Mouse (Mus musculus): ENCODE measurements around the gene Plxnb1. TPM values are rescaled to one million over a fixed set of nuclear protein-coding genes. Genes with fewer than 3 reads are reported as not detected.
A peak's percentile ranks its signal among the peaks of the same experiment; 100 is the strongest.

The Plxnb1 gene
- 16.9 and 18.2 TPM in 2 replicates for polyA plus RNA-seq (2014; fragmentation: Nextera tagmentation; extraction: Ambion mirVana)

DNA sequence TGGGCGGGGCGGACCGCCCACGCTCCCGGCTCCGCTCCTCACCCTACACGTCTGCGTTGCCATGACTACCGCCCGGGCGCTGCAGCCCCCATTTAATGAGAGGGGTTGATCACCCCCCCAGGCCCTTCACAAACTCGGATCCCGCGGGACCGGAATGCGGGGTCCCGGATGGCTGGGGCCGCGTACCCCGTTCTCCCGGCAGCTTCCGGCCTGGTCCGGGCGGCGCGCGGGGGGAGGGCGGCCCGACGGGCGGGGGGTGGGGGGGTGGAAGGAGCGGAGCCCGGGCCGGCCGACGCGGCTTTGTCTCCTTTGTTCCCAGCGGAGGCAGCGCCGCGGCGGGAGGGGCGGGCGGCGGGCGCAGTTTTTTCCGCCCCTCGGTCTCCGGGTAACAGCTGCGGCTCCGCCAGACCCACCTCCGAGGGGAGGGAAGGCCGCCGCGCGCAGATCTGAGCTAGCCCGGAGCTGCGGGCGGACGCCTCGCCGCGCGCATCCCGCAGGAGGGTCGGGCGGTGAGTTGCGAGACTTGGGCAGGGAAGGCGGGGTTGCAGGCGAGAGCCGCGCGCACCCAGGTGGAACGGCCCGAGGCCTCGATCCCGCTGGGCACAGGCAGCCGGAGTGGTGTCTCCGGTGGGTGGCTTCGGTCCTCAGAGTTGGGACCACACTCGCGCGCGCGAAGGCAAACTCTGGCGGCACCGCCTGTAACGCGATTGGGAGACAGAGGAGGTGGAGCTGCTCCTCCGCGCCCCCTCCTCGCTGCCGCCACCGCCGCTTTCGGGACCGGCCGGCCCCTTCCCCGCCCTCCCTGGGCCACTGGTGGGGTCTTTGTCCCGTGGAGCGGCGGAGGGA is at the start of gene Plxnb1:
Plxnb1 (plus strand) TSS at position 253 of the 846 bp plus-strand sequence.
- no peaks in the 10 kb centered on the region; the same call in 1 of the 2 replicates for H3K36me3 ChIP-seq (ENCODE audit: control insufficient read depth, insufficient read depth, low read length)
- peak; percentile 78 for ATAC-seq (ENCODE audit: low FRiP score)
- under 1% methylated on average over 76 of the region's 102 CpGs for WGBS

DNA sequence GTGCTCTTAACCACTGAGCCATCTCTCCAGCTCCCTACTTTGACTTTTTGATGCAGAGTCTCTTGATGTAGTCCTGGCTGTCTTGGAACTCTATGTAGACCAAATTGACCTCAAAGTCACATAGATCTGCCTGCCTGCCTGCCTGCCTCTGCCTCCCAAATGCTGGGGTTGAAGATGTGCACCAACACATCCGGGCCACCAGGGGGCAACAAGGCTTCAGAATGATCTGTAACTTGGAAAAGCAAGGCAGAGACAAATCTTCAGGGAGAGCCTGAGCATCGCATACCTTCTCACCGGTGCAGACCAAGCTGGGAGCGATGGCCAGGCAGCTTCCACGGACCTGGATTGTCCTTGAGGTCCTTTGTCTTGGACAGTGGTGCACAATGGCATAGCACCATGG is 48.9 kb upstream of the Plxnb1 start:
- no peaks in the 10 kb centered on the region for H3K27me3 ChIP-seq (ENCODE audit: control insufficient read depth, insufficient read depth, low read length)
- no peak overlapping the region for H3K27ac ChIP-seq (ENCODE audit: low read depth, low read length)
- ATAC-seq (ENCODE audit: low FRiP score) (no peak), DNase-seq (ENCODE audit: low spot score) (peak; percentile 62)
- no peak overlapping the region for H3K9ac ChIP-seq (ENCODE audit: low read depth, low read length)
- H3K4me1 ChIP-seq (replicated peaks; ENCODE audit: control insufficient read depth, insufficient read depth, low read length): no peaks in the 10 kb centered on the region
- no peaks in the 10 kb centered on the region for H3K36me3 ChIP-seq (ENCODE audit: control insufficient read depth, insufficient read depth, low read length)
- WGBS: 37% methylated on average over 5 of the region's 5 CpGs
- H3K4me3 ChIP-seq (ENCODE audit: low read depth, low read length): no peak overlapping the region
- no peak overlapping the region for H3K4me2 ChIP-seq (replicated peaks; ENCODE audit: low read depth, low read length)
- no peaks in the 10 kb centered on the region for H3K9me3 ChIP-seq (ENCODE audit: control insufficient read depth, low read length)

More for the DNA sequence above, at the start of gene Plxnb1:
- H3K4me1 ChIP-seq (replicated peaks; ENCODE audit: control insufficient read depth, insufficient read depth, low read length): peaks cover 20% of the 10 kb centered on the region
- H3K9me3 ChIP-seq (ENCODE audit: control insufficient read depth, low read length): no peaks in the 10 kb centered on the region
- H3K4me3 ChIP-seq (ENCODE audit: low read depth, low read length): peak within 1 kb of the TSS; percentile 64
- peak; percentile 88 for DNase-seq (ENCODE audit: low spot score)
- no peaks in the 10 kb centered on the region for H3K27me3 ChIP-seq (ENCODE audit: control insufficient read depth, insufficient read depth, low read length)
- H3K9ac ChIP-seq (ENCODE audit: low read depth, low read length): peak within 1 kb of the TSS; percentile 98
- H3K27ac ChIP-seq (ENCODE audit: low read depth, low read length): peak within 1 kb of the TSS; percentile 100
- H3K4me2 ChIP-seq (replicated peaks; ENCODE audit: low read depth, low read length): peak within 1 kb of the TSS; percentile 96

DNA sequence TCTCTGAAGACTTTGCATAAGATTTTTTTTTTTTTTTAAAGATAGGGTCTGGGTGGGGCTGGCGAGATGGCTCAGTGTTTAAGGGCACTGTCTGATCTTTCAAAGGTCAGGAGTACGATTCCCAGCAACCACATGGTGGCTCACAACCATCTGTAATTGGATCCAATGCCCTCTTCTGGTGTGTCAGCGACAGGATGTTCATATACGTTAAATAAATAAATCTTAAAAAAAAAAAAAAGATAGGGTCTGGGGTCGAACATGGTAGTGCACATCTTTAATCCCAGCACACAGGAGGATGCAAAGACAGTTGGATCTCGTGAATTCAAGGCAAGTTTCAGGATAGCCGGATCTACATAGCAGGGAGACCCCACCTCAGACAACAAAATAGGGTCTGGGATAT is 45.9 kb upstream of the Plxnb1 start:
- Histone ChIP-seq H3K9ac (ENCODE audit: low read depth, low read length) (no peak overlapping the region), H3K36me3 (ENCODE audit: control insufficient read depth, insufficient read depth, low read length) (no peaks in the 10 kb centered on the region), H3K4me2 (replicated peaks; ENCODE audit: low read depth, low read length) (no peak overlapping the region), H3K27me3 (ENCODE audit: control insufficient read depth, insufficient read depth, low read length) (no peaks in the 10 kb centered on the region), H3K9me3 (ENCODE audit: control insufficient read depth, low read length) (no peaks in the 10 kb centered on the region), H3K27ac (ENCODE audit: low read depth, low read length) (no peak overlapping the region), H3K4me3 (ENCODE audit: low read depth, low read length) (no peak overlapping the region), H3K4me1 (replicated peaks; ENCODE audit: control insufficient read depth, insufficient read depth, low read length) (no peaks in the 10 kb centered on the region)
- no peak for ATAC-seq (ENCODE audit: low FRiP score)
- WGBS: 84% methylated on average over 7 of the region's 7 CpGs
- DNase-seq (ENCODE audit: low spot score): no peak

DNA sequence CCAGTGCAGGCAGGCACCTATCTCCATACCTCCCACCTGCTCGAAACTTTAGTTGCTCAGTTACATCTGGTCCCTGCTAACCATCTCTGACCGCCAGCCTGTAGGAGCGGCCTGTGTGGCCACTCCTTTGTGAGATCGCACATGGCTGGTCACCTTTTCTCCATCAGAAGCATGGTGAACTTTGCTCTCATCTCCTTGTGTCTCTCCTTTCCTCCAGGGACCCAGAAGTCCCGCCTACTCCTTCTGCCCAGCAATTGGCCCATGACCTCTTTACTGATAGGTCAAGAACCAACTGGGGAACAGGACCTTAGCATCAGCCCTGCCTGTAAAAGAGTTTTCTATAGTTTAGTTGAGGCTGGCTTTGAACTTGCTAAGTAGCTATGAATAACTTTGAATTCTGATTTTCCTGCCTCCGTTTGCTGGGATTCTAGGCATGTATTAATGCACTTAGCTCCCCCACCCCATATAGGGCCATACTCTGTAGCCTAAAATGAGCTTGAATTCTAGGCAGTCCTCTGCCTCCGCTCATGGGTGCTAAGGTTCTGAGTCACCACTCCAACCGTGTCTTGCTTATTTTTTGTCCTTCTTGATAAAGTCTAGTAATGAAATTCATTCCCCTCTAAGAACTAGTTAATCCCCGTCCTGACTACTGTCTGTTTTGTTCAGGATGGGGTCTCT is 45.1 kb upstream of the Plxnb1 start:
- no peak for DNase-seq (ENCODE audit: low spot score)
- Histone ChIP-seq H3K27me3 (ENCODE audit: control insufficient read depth, insufficient read depth, low read length) (no peaks in the 10 kb centered on the region), H3K9ac (ENCODE audit: low read depth, low read length) (no peak overlapping the region), H3K9me3 (ENCODE audit: control insufficient read depth, low read length) (no peaks in the 10 kb centered on the region), H3K4me3 (ENCODE audit: low read depth, low read length) (no peak overlapping the region), H3K4me1 (replicated peaks; ENCODE audit: control insufficient read depth, insufficient read depth, low read length) (no peaks in the 10 kb centered on the region; the same call in 1 of the 2 replicates), H3K36me3 (ENCODE audit: control insufficient read depth, insufficient read depth, low read length) (no peaks in the 10 kb centered on the region), H3K4me2 (replicated peaks; ENCODE audit: low read depth, low read length) (no peak overlapping the region), H3K27ac (ENCODE audit: low read depth, low read length) (no peak overlapping the region)
- ATAC-seq (ENCODE audit: low FRiP score): no peak
- 85% methylated on average over 9 of the region's 9 CpGs for WGBS

DNA sequence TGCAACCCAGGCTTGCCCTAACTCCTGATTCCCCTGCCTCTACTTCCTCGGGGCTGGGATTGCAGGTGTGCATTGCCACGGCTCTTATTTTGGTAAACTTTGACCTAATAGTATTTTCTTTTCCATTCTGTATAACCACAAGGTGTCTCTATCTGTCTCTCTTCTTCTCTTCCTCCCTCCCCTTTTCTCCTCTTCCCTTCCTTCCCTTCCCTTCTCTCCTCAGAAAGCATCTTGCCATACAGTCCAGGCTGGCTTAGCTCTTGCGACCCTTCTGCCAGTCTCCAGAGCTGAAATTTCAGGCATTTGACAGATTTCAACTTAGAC is 44.6 kb upstream of the Plxnb1 start:
- 70% methylated on average over 3 of the region's 3 CpGs for WGBS

DNA sequence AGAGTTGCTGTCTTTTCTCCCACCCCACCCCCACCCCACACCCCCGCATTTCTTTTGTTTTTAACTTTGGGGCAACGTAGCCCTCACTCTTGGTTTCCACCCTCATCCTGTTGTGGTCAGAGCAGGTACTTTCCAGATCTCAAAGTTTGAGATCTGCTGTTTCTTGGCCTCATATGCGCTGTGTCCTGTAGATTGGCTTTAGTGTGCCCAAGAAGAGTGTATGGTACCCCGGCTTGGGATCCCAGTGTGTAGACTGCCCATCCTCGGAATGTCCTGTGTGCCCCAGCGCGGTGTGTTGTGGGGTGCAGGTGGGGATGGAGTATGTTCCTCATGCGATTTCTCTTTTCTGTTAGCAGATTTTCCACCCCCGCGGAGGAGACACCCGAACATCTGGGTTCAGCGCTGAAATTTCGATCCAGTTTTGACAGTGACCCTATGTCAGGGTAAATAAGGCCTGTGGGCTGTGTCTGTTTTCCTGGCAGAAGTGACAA is 44.1 kb upstream of the Plxnb1 start:
- ATAC-seq (ENCODE audit: low FRiP score): no peak
- Histone ChIP-seq H3K9ac (ENCODE audit: low read depth, low read length) (no peak overlapping the region), H3K4me2 (replicated peaks; ENCODE audit: low read depth, low read length) (no peak overlapping the region), H3K9me3 (ENCODE audit: control insufficient read depth, low read length) (no peaks in the 10 kb centered on the region), H3K4me1 (replicated peaks; ENCODE audit: control insufficient read depth, insufficient read depth, low read length) (no peaks in the 10 kb centered on the region; the same call in 1 of the 2 replicates), H3K27me3 (ENCODE audit: control insufficient read depth, insufficient read depth, low read length) (no peaks in the 10 kb centered on the region), H3K36me3 (ENCODE audit: control insufficient read depth, insufficient read depth, low read length) (no peaks in the 10 kb centered on the region), H3K27ac (ENCODE audit: low read depth, low read length) (no peak overlapping the region), H3K4me3 (ENCODE audit: low read depth, low read length) (no peak overlapping the region)
- 90% methylated on average over 13 of the region's 13 CpGs for WGBS
- DNase-seq (ENCODE audit: low spot score): no peak

More for the DNA sequence above, 44.6 kb upstream of the Plxnb1 start:
- no peak for DNase-seq (ENCODE audit: low spot score)
- Histone ChIP-seq H3K4me1 (replicated peaks; ENCODE audit: control insufficient read depth, insufficient read depth, low read length) (no peaks in the 10 kb centered on the region; the same call in 1 of the 2 replicates), H3K36me3 (ENCODE audit: control insufficient read depth, insufficient read depth, low read length) (no peaks in the 10 kb centered on the region), H3K27ac (ENCODE audit: low read depth, low read length) (no peak overlapping the region), H3K9ac (ENCODE audit: low read depth, low read length) (no peak overlapping the region), H3K9me3 (ENCODE audit: control insufficient read depth, low read length) (no peaks in the 10 kb centered on the region), H3K4me2 (replicated peaks; ENCODE audit: low read depth, low read length) (no peak overlapping the region), H3K27me3 (ENCODE audit: control insufficient read depth, insufficient read depth, low read length) (no peaks in the 10 kb centered on the region), H3K4me3 (ENCODE audit: low read depth, low read length) (no peak overlapping the region)
- no peak for ATAC-seq (ENCODE audit: low FRiP score)

DNA sequence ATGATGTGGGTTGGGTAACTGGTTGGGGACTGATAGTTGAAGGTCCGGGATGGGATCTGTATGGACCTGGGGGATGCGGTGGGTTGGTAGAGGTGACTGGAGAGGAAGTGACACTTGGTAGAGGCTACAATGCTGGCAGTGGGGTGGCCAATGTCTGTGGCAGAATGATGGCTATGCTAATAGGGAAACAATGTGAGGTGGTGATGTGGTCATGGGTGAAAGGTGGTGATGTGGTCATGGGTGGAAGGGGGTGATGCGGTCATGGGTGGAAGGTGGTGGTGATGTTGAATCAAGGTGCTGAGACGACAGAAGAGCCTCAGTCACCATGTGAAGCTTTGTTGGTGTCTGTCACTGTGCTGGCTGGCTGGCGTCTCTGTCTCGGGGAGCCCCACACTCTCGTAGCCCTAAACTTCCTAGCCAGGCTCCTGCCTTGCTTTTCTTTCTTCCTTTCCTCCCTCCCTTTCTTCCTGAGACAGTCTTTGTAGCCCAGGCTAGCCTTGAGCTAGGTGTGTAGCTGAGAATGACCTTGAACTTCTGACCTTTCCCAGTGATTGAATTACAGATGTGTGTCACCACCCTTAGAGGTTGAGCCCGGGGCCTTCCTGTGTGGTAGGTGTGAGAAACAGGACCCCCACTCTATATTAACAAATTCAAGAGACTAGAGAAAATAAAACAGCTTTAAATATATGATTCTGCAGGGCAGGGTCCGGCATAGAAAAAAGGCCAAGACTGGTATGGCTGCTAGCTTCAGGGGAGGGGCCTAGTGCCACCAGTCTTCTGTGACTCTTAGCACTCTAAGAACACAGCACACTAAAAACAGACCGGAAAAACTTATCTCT is 43.3 kb upstream of the Plxnb1 start:
- H3K36me3 ChIP-seq (ENCODE audit: control insufficient read depth, insufficient read depth, low read length): no peaks in the 10 kb centered on the region
- DNase-seq (ENCODE audit: low spot score) (no peak), ATAC-seq (ENCODE audit: low FRiP score) (no peak)
- WGBS: 90% methylated on average over 10 of the region's 10 CpGs
- no peak overlapping the region for H3K4me3 ChIP-seq (ENCODE audit: low read depth, low read length)
- H3K27me3 ChIP-seq (ENCODE audit: control insufficient read depth, insufficient read depth, low read length): no peaks in the 10 kb centered on the region
- H3K9ac ChIP-seq (ENCODE audit: low read depth, low read length): no peak overlapping the region
- no peak overlapping the region for H3K4me2 ChIP-seq (replicated peaks; ENCODE audit: low read depth, low read length)
- H3K9me3 ChIP-seq (ENCODE audit: control insufficient read depth, low read length): no peaks in the 10 kb centered on the region
- no peak overlapping the region for H3K27ac ChIP-seq (ENCODE audit: low read depth, low read length)
- no peaks in the 10 kb centered on the region; the same call in 1 of the 2 replicates for H3K4me1 ChIP-seq (replicated peaks; ENCODE audit: control insufficient read depth, insufficient read depth, low read length)

DNA sequence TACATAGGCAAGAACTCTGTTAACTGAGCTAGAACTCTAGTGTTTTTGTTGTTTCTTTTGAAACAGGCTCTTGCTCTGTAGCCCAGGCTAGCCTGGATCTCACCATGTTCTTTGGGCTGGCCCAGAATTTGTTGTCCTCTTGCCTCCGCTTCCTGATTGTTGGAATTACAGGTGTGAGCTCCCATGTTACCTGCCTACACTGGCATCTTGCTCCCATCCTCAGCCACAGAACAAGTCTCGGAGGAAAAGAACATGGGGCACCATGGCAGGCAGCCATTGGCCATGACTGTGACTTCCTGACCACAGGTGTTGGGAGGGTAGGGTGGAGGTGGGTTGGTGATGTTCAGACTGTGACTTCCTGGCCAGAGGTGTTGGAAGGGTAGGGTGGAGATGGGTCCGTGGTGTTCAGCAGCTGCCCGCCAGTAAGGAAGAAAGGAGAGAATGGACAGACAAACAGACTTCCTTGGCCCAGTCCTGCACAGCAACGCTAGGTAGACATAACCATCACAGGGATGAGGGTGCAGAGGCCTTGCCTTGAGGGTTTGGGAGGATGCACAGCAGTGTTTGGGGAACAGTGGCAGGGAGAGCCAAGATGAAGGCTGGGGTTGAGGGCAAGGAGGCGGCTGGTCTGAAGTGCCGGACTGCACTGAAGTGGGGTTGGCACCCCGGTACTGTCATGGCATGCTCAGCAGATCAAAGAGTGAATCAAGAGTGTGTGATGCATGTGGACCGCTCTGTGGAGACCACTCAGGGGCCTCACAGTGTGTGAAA is 42.5 kb upstream of the Plxnb1 start:
- ATAC-seq (ENCODE audit: low FRiP score) (no peak), DNase-seq (ENCODE audit: low spot score) (no peak)
- Histone ChIP-seq H3K9me3 (ENCODE audit: control insufficient read depth, low read length) (no peaks in the 10 kb centered on the region), H3K27me3 (ENCODE audit: control insufficient read depth, insufficient read depth, low read length) (no peaks in the 10 kb centered on the region), H3K36me3 (ENCODE audit: control insufficient read depth, insufficient read depth, low read length) (0 out of 2 replicates have a peak, but pooled peaks cover 2% of the 10 kb centered on the region), H3K4me1 (replicated peaks; ENCODE audit: control insufficient read depth, insufficient read depth, low read length) (no peaks in the 10 kb centered on the region; the same call in 1 of the 2 replicates), H3K27ac (ENCODE audit: low read depth, low read length) (no peak overlapping the region), H3K9ac (ENCODE audit: low read depth, low read length) (no peak overlapping the region), H3K4me2 (replicated peaks; ENCODE audit: low read depth, low read length) (no peak overlapping the region), H3K4me3 (ENCODE audit: low read depth, low read length) (no peak overlapping the region)
- 84% methylated on average over 9 of the region's 9 CpGs for WGBS
